Mouse (Mus musculus) right cerebral cortex, postnatal 4 days (tissue): ENCODE measurements around the gene Tpx2.

Experiments
- DNase-seq: peaks from one replicate; pipeline ENCODE4 v3.0.0-alpha.2; 2022

The Tpx2 gene

GRCm38 (mm10) chr2:152821023-152821422 lies 26.7 kb upstream of the Tpx2 start:
- DNase-seq = no peak

DNA sequence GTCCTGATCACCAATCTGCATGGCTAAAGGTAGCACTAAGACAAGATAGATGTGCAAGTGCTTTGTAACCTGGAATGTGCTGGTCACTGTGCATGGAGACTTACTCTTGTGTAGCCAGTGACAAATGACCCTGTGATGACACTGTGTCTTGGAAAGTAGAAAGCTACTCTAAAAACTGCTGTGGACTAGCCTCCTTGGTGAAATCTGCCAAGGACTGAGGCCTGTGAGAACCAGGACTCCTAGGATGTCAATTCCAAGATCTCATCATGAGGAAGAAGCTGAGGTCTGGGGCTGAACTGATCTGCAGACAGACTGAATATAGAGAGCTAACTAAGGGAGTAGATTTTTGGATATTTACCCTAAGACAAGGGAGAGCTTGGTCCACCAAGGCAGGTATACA lies 26.2 kb upstream of the Tpx2 start:
- no peak for DNase-seq

DNA sequence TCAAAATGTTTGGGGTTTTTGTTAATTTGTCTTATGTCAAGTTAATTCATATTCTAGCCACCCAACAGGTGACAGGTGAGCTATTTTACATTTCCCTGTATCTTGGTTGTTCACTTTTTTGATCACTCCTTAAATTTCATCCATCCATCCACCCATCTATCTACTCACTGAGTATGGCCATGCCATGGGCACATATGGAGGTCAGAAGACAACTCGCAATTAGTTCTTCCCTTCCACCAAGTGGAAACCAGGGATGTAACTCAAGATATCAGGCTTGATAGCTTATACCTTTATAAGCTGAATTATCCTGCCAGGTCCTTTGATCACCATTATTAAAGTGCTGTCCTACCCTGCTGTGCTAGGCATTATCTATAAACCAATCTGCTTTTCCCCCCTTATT lies 24.0 kb upstream of the Tpx2 start:
- DNase-seq = no peak

- no peak for DNase-seq
Observed at GRCm38 (mm10) chr2:152824438-152825167, 23.2 kb upstream of the Tpx2 start.

GRCm38 (mm10) chr2:152825168-152825697 lies 22.5 kb upstream of the Tpx2 start:
- no peak for DNase-seq

DNA sequence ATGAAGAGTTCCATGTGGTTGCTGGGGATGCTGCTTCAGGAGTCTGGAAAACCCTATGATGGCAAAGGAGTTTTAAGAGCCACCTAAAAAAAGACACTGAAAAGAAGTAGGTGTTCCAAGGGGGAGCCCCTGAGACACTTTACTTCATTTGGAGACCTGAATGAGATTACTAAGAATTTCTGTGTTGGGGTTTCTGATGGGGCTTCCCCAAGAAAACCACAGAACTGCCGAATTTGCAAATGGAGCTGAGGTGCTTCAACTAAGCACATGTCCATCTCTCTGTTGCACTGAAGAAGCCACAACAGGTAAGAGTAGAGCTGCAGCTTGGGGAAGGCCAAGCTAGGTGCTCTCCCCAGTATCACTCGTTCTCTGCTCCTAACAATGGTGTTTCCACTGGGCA lies 22.1 kb upstream of the Tpx2 start:
- no peak for DNase-seq

DNA sequence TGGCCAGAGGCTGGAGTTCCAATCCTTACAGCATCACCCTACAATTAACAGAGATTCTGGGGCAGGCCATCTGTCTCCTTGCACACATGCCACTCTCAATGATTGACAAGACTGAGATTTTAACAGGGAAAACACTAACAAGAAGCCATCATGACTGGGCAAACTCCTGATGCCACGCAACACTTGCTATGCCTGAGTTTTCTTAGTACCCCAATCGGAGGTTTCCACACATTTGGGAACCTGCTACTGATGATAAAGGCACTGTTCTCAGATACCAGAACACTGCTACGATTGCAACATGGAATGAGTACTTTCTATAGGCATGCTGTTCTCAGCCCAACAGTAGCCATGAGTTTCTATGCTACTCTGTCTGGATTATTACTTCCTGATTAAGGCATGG lies 21.3 kb upstream of the Tpx2 start:
- no peak for DNase-seq

DNA sequence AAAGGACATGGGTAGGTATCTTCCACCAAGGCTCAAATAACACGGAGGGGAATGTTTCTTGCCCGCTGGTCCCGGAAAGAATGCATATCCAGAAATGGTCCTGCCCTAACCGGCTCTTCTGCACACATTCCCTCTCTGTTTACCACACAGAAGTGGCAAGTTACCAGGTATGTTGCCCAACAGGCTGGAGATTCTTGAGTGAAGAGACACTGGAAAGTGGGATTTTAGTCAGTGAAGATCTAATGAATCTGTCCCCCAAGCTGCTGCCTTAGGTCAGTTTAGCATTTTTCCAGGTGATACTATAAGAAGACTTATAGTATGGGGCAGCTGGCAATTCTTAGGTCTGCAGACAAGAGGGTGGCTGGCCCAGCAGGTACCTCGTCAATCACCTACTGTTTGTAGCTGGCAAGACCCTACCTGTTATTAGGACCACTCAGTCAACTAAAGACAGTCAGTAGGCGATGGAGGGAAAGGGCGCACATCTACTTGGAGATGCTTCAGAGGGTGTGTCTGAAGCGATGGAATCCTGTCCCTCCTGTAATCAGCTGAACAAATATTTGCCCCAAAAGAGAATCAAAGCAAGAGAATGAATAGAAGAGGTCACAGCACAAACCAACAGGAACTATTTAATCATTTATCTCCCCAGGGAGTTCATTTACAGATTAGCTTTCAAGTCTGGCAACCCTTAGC lies 20.3 kb upstream of the Tpx2 start:
- no peak for DNase-seq

- no peak for DNase-seq
Observed at GRCm38 (mm10) chr2:152828011-152828370, 19.8 kb upstream of the Tpx2 start.

- DNase-seq = no peak
Observed at GRCm38 (mm10) chr2:152828532-152828931, 19.2 kb upstream of the Tpx2 start.

DNA sequence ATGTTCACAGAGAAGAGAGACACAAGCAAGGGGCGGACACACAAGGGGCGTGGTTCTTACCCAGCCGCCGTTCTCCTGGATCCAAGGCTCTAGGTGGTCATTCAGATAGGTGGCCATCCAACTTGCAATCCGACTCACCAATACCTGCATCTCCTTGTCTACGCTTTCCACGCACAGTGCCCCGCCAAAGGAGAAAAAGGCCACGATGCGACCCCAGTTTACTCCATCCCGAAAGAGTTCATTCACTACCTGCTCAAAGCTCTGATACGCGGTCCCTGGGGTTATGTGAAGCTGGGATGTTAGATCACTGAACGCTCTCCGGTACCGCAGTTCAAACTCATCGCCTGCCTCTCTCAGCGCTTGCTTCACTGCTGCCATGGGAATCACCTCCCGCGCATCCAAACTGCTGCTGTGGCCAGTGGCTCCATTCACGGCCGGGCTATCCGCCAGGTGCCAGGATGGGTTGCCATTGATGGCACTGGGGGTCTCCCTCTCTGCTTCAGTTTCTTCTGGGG lies 18.3 kb upstream of the Tpx2 start:
- peak; percentile 36 for DNase-seq

- peak; percentile 86 for DNase-seq
Observed at GRCm38 (mm10) chr2:152830021-152830921, 17.5 kb upstream of the Tpx2 start.

DNA sequence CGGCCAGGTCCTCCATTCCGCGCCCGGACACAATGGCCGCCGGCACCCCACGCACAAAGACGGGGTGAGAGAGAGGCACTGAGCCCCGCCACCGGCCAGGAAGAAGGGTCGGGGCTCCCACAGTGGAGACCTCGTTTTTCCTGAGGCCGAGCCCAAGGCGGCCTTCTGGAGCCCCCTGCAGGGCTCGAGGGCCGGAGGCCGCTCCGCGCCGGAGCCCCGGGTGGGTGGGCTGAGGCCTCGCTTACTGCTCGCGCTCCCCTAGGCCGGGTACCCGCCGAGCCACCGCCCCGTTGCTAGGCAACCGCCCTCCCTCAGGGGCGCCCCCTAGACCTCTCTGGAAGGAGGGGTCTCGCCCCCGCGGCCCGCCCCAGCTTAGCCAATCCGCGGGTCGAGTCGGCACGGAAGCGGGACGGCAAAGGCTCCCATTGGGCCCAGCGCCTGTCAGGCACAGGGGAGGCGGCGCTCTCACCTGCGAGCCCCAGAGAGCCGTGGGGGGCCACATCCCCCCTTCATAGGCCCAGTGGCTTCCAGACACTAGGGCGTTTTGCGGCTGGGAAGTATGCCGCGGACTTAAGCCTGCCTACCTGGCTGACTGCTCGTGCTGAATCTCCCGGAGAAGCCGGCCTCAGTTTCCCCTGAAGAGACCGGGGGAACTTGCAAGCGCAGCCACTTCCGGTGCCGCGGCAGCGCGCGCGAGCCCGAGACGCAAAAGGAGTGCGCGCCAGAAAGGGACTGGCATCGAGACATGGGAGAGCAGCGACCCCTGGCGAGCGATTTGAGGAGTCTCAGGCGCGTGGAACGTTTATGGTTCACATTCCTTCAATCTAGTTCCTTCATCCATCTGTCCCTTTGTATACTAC lies 16.5 kb upstream of the Tpx2 start, which contains the start of gene Bcl2l1:
Bcl2l1 (minus strand) TSS at position 710 of the 860 bp plus-strand sequence.
- peak; percentile 98 for DNase-seq

DNA sequence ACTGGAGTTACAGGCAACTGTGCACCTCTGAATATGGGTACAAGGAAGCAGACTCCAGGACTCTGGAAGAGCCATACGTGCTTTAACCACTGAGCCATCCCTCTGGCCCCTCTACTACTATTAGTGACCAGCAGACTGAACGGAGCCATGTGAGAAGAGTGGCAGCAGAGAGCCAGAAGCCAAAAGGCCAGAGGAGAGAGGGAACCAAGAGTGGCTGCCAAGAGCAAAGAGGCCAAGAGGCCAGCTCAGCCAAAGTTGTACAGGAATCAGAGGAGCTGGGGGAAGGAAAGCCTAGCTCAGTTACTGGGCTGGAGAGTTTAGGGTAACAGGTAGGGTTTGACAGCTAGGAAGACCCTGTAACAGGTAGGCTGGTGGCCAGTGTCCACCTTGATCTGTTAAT lies 8.5 kb upstream of the Tpx2 start:
- DNase-seq = no peak

DNA sequence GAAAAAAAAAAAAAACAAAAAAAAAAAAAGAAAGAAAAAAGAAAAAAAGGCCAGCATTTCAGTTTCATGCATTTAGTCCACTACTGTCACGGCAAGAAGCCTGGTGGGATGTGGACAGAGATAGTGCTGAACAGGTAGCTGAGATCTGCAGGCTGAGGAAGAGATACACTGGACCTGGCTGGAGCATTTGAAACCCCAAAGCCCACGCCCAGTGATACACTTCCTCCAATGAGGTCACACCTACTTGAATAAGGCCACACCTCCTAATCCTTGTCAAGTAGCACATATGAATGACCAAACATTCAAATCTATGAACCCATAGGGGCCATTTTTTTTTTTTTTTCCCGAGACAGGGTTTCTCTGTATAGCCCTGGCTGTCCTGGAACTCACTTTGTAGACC lies 5.0 kb upstream of the Tpx2 start:
- no peak for DNase-seq

DNA sequence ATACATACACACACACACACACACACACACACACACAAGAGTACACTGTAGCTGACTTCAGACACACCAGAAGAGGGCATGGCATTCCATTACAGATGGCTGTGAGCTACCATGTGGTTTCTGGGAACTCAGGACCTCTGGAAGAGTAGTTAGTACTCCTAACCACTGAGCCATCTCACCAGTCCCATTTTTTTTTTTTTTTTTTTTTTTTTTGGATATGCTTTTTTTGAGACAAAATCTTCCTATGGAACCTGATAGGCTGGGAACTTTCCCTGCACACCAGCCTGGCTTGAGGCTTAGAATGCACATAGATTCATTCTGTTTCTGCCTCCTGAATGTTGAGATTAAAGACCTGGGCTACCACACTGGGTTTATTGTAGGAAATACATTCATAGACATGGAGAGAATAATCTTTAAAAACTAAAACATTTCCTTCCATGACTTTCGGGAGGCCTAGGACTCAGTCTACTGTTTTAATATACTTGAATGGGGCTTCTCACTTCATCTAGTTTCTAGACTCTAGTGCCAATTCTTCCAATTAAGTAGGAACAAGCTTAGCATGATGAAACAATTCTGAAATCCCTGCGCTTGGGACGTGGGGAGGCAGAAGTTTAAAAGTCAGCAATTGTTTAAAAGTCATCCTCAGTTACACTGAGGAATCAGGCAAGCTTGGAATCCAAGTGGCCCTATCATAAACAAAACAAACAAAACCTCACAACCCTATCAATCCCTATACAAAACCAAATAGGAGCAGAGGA lies 528 bp upstream of the Tpx2 start:
- DNase-seq = no peak

DNA sequence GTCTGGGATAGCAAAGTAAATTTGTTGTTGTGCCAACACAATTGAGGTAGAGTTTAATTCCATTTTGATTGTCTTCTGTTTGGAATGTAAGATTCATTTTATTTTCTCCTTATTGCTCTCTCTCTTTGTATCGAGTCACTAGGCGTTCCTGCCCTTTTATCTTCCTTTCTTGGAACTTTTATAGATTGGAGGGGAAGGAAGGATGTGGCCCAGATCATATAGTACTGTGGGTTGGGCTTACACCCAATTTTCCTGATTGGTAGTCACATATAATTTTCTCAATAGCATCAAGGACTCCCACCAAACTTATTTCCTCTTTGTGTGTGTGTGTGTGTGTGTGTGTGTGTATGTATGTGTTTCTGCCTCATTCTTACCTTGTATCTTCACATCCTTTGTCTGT lies 702 bp downstream of the Tpx2 start:
- DNase-seq = no peak

- no peak for DNase-seq
Observed at GRCm38 (mm10) chr2:152859501-152859900, 11.7 kb downstream of the Tpx2 start.

DNA sequence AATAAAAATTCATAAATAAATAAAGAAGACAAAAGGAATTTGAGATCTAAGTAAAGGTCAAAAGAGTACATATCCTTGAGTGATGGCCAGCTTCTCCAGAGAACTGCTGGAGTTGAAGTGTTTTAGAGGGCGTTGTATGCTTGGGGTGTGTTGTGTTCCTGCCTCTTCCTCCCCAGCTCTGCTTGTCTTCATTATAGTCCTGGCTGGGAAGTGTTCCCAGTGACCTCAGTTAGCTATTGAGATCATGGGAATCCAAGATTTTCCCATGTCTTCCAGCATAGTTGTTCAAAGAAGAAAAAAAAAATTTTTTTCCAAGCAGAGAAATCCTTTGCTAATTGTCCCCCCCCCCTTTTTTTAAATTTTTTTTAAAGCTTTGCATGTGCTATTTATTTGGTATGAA lies 14.1 kb downstream of the Tpx2 start:
- DNase-seq = no peak

DNA sequence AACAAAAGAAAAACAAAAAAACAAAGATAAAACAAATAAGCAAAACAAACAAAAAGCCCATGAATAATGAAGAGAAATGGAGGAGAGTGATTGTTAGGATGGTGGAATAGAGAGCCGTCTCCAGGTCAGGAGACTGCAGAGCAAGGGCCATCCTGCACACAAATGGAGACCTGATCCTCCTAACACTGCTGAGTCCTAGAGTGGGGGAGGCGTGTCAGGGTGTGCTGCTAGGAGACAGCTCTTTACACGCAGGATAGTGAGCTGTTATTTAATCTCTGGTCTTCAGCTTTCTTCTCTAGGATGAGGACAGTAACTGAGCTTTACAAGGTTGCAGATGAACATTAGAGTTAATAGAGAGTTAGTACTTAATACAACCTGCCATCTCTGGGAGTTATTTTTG lies 14.9 kb downstream of the Tpx2 start:
- DNase-seq = no peak

DNA sequence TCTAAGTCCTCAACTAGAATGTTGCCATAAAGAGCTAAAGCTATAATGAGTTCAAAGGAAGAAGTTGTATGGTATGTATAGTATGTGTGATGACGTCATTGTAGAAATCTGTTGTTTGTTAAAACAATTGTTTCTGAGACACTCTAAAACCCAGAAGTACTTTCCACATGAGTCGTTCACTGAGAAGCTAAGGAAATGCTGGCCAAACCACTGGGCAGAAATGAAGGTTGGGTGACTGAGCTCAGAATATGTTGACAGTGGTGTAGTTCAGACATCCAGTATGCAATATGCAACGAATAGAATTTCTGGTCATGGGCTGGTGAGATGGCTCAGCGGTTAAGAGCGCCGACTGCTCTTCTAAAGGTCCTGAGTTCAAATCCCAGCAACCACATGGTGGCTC lies 15.6 kb downstream of the Tpx2 start:
- no peak for DNase-seq
